Mouse (Mus musculus): ENCODE data around the gene Znhit1.

- no peak for TF ChIP-seq CTCF (IDR thresholded peaks at IDR 0.05; ENCODE audit: low read depth, low read length)
- TF ChIP-seq TAL1 (conservative IDR thresholded peaks at IDR 0.05; ENCODE audit: low read depth, low read length), result no peak
- TF ChIP-seq GATA1 (IDR thresholded peaks at IDR 0.05; ENCODE audit: borderline replicate concordance, low read length), result no peak
- TF ChIP-seq POLR2AphosphoS5 (IDR thresholded peaks at IDR 0.05; ENCODE audit: insufficient replicate concordance, low read depth, low read length), result no peak
- TF ChIP-seq GATA2 (IDR thresholded peaks at IDR 0.05; ENCODE audit: borderline replicate concordance, low read depth, low read length), result no peak
Observed at GRCm38 (mm10) chr5:136947874-136948273, 39.9 kb downstream of the Znhit1 start.

Measured in G1E (cell line).